In the genomic region with DNA sequence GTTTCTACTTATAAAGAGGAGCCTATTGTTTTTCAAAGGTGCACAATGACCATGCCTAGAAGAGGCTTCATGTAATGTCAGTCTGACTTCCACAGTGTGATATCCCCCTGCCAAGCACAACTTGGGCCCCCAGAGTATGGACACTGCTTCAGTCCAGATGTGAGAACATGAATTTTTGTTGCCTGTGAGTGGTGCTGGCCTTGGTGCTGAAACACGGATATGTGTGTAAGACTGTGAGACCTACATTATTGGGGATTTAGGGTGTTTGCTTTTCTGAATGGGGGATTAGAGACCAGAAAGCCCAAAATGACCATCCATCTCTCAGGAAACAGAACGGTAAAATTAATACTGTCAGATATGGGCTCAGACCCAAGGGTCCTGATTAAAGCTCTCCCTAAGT, we compare ENCODE assay signal across 12 mouse cellular contexts. TPM values are rescaled to one million over a fixed set of nuclear protein-coding genes. Genes with fewer than 3 reads are reported as not detected.
A peak's percentile ranks its signal among the peaks of the same experiment; 100 is the strongest.
DNase-seq lines count a peak whose midpoint lies in the region; ATAC-seq and TF ChIP-seq lines count a peak whose summit lies in the region.
"Had no signal": no experiment of that assay in that cellular context is flagged by ENCODE, and none has a peak within 500 bp of the region (broad histone marks: within the 10 kb centered on the region; RNA-seq: fewer than 3 reads in every experiment).

No protein-coding gene starts in this region.

- peak; percentile 42; the same call in 1 of the 2 replicates for ATAC-seq in midbrain, embryonic 12.5 days (ENCODE audit: low FRiP score, low read depth)
- ATAC-seq in midbrain, postnatal 0 days (ENCODE audit: low FRiP score), result no peak

- TF ChIP-seq CTCF in midbrain, postnatal 0 days (IDR thresholded peaks at IDR 0.05), result no peak

- H3K9ac ChIP-seq in midbrain, embryonic 12.5 days (replicated peaks), result no peak overlapping the region
- no peak overlapping the region for H3K9ac ChIP-seq in midbrain, postnatal 0 days (replicated peaks; ENCODE audit: low read length, poor library complexity, severe bottlenecking)

- DNase-seq in heart, postnatal 4 days, result peak; percentile 44
- no peak for DNase-seq in heart, adult 9 months (ENCODE audit: low spot score in 2 of 2)
- DNase-seq in midbrain, postnatal 0 days (ENCODE audit: low spot score), result no peak
- peak; percentile 24 to 45 for DNase-seq in adrenal gland, postnatal 36 days
- DNase-seq in mesoderm, embryonic 11.5 days (ENCODE audit: low read depth, low spot score), result peak; percentile 75
- DNase-seq in thymus, postnatal 4 days, result no peak
- no peak for DNase-seq in right cerebral cortex, postnatal 25 days
- DNase-seq: gastrocnemius, postnatal 14 days; thymus, postnatal 14 days had no signal

- no peak overlapping the region for H3K27ac ChIP-seq in midbrain, embryonic 12.5 days (replicated peaks)
- no peak overlapping the region for H3K27ac ChIP-seq in midbrain, postnatal 0 days (ENCODE audit: low read depth, low read length)

- H3K36me3 ChIP-seq in midbrain, embryonic 12.5 days, result no peaks in the 10 kb centered on the region
- H3K36me3 ChIP-seq in midbrain, postnatal 0 days (ENCODE audit: insufficient read depth, low read length), result no peaks in the 10 kb centered on the region

- H3K27me3 ChIP-seq in midbrain, embryonic 12.5 days, result peaks cover 11% of the 10 kb centered on the region; the same call in 1 of the 2 replicates
- no peaks in the 10 kb centered on the region for H3K27me3 ChIP-seq in midbrain, postnatal 0 days (ENCODE audit: insufficient read depth, low read length)

- no peaks in the 10 kb centered on the region for H3K4me1 ChIP-seq in midbrain, embryonic 12.5 days
- no peaks in the 10 kb centered on the region for H3K4me1 ChIP-seq in midbrain, postnatal 0 days (ENCODE audit: insufficient read depth, low read length)

- WGBS in midbrain, embryonic 12.5 days, result 43% methylated on average over 2 of the region's 2 CpGs
- WGBS in midbrain, postnatal 0 days, result 34% methylated on average over 2 of the region's 2 CpGs

- no peak overlapping the region for H3K4me2 ChIP-seq in midbrain, embryonic 12.5 days (replicated peaks)
- no peak overlapping the region for H3K4me2 ChIP-seq in midbrain, postnatal 0 days (ENCODE audit: low read depth, low read length, poor library complexity, severe bottlenecking)

- H3K4me3 ChIP-seq in midbrain, embryonic 12.5 days, result no peak overlapping the region
- no peak overlapping the region for H3K4me3 ChIP-seq in midbrain, postnatal 0 days (ENCODE audit: low read depth, low read length)

- no peaks in the 10 kb centered on the region for H3K9me3 ChIP-seq in midbrain, embryonic 12.5 days
- H3K9me3 ChIP-seq in midbrain, postnatal 0 days (ENCODE audit: low read length), result no peaks in the 10 kb centered on the region

RNA-seq across cellular contexts. Expression of gene B3gat1, which starts 6.1 kb away (rescaled TPM):
- not detected for total RNA-seq in heart, postnatal 4 days (2021)
- 10.9 and 12.9 TPM in 2 replicates for polyA plus RNA-seq in midbrain, embryonic 12.5 days (2016; fragmentation: Nextera tagmentation; extraction: Ambion mirVana)
- total RNA-seq in midbrain, postnatal 0 days (2014; rRNA removed), result 195 and 197 TPM in 2 replicates
- polyA plus RNA-seq in midbrain, postnatal 0 days (2015; fragmentation: Nextera tagmentation; extraction: Ambion mirVana), result 39.2 and 40.9 TPM in 2 replicates
- total RNA-seq in adrenal gland, postnatal 36 days (2021), result under 1 TPM; 0.69 to 0.73 TPM
- total RNA-seq: hematopoietic stem cell, adult 5-6 weeks; liver, adult 2 months had no signal
- polyA plus RNA-seq: liver, adult 2 months had no signal

Comparison
In these comparisons a context has a peak if more than half of its experiments do, and no peak if none do; other contexts are left out.
1. DNase-seq: peak in heart, postnatal 4 days (single experiment), adrenal gland, postnatal 36 days (2 of 2) and mesoderm, embryonic 11.5 days (single experiment); none in heart, adult 9 months (0 of 2), midbrain, postnatal 0 days (single experiment), thymus, postnatal 4 days (single experiment) and right cerebral cortex, postnatal 25 days (single experiment).
2. RNA of gene B3gat1, which starts 6.1 kb away (total RNA-seq): 195 to 197 TPM in midbrain, postnatal 0 days; 0.69 to 0.73 TPM in adrenal gland, postnatal 36 days and not detected in heart, postnatal 4 days; every median in the first group is over 100 times any median in the second.